Mouse (Mus musculus) fibroblast of lung, adult 2 months (primary cell): ENCODE data around the gene Olfr221.

Experiments
- DNase-seq: peaks from one replicate; pipeline ENCODE4 v3.0.0-alpha.2; 2011; ENCODE audit warnings: low read depth

The Olfr221 gene

DNA sequence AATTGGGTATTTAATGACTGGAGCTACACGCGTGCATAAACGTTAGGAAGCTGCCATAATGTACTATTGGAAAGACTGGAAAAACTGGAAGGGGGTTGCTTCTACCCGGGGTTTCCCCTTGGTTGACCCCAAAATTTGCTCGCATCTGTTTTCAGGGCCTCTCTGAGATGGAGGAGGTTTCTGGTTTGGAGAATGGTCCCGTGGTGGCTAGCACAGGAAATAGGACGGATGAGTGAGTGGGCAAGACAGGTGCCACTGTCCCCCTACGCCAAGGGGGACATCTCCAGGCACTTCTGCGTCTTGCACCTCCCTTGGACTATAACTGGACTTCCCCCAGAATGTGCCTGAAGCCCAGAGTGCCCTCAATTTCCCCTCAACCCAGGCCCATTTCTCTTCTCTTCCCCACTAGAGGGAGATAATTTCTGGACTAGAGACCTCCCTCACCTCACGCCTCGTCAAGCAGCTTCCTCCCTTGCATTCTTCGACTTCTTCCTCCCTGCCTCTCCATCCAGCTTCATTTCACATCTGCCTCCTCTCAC lies 23.1 kb downstream of the Olfr221 start:
- no peak for DNase-seq

DNA sequence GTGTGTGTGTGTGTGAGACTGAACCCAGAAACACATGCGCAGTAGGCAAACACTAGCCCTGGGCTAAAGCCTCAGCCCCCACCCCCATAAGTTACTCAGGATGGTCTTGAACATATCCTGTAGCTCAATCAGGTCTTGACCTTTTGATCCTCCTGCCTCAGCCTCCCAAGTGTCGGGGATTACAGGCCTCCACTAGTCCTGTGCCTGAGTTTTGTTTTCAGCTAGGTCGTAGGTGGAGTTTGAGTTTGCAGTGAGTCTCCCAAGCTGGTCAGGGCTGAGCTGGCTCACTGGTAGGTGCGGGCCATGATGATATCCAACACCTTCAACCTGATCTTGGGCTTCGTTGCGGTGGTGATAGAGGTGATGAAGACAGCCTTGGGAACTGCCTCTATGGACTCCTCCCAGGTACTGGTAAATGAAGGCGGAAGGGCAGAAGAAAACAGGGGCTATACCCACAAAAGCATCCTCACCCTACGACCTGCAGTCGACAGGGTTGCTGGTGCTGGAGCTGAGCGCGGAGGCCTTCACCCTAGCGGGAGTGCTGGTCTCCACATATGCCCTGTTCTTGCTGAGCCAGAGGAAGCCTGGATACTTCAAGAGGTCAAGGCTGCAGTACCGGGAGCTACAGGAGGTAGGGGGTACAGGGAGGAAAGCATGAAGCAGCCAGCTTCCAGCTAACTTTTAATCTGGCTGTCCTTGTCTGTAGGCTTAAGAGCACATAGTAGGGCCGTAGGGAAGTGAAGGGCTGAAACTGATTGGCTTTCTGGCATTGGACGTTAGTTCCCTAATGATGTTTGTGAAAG lies 23.8 kb downstream of the Olfr221 start:
- no peak for DNase-seq

- DNase-seq = no peak
Measured at GRCm38 (mm10) chr14:52017662-52018061, 24.6 kb downstream of the Olfr221 start.

GRCm38 (mm10) chr14:52016625-52017405 lies 25.4 kb downstream of the Olfr221 start:
- no peak for DNase-seq

- no peak for DNase-seq
Measured at GRCm38 (mm10) chr14:52015445-52016100, 26.7 kb downstream of the Olfr221 start, which contains the start of gene Tmem253. Gene Tmem253 (plus strand): TSS chr14:52015658.

- DNase-seq = no peak
Measured at GRCm38 (mm10) chr14:52014761-52015311, 27.4 kb downstream of the Olfr221 start.

GRCm38 (mm10) chr14:52014271-52014760 lies 27.9 kb downstream of the Olfr221 start:
- DNase-seq = no peak

GRCm38 (mm10) chr14:52013771-52014219 lies 28.5 kb downstream of the Olfr221 start:
- no peak for DNase-seq

DNA sequence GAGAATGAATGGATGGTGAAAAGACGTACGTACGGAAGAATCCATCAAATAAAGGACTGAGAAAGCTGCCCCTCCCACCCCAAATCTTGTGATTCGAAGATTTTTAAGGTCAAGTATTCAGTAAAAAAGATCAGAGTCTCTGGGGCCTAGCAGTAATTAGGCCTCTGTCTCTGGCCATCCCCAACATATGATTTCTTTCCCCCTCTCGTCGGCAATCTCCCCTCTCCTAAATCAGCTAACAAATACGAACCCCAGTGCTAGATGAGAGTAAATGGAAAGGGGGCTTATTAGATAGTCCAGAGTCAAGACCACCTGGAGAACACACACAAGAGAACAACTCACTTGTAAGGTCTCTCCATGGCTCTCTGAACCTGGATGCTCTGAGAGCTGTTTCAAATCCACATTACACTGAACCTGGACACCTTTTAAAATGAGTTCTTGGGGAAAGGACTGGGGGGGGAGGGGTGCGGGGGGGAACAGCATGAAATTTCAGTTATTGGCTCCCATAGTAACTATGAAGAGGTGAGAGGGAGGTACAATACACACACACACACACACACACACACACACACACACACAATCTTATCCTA lies 29.1 kb downstream of the Olfr221 start:
- no peak for DNase-seq

- DNase-seq = no peak
Measured at GRCm38 (mm10) chr14:52012553-52012952, 29.7 kb downstream of the Olfr221 start.

DNA sequence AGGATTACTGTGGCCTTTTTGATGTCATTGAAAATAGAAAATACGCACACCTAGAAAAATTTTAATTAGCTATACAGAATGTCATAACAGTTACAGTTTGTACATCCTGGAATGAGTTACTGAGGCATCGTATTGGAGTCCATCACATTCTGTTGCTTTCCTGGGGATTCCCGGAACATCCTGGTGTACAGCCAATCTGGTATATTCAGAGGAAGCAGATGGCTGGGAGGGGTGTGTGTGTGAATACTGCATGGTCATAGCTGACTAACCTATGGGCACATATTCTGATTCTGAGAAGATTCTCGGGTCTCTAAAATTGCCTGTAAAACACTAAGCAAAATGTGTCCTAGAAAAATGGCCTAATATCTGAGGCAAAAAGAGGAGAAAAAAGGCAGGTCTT lies 30.2 kb downstream of the Olfr221 start:
- no peak for DNase-seq

GRCm38 (mm10) chr14:52011683-52012082 lies 30.6 kb downstream of the Olfr221 start:
- no peak for DNase-seq

DNA sequence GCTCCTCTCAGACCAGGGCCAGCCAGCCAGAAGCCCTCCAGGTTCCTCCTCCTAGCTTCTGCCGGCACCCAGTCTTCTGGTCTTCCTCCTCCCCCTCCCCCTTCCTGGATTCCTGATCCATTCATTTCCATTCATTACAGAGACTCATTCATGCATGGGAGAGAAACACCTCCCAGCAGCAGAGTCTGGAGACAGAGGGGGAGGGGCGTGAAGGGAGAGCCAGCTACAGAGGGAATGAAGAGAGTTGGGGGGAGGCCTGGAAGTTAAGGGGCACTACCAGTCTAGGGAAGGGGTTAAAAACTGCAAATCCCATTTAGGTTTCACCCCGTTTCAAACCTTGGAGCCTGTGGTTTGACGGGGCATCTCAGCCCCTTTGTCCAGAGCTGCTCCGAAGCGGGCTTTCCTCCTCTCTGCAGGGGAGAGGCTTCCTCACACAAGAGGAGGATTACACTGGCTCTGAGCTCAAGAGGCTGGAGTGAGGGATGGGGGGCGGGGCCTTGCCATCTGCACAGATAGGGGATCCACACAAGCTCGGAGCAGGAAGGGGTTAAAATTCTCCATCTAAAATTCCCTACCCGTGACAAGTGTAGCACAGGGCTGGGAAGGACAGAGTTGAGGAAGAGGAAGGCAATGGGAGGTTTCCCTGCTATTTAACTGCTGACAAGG lies 31.7 kb downstream of the Olfr221 start:
- no peak for DNase-seq

DNA sequence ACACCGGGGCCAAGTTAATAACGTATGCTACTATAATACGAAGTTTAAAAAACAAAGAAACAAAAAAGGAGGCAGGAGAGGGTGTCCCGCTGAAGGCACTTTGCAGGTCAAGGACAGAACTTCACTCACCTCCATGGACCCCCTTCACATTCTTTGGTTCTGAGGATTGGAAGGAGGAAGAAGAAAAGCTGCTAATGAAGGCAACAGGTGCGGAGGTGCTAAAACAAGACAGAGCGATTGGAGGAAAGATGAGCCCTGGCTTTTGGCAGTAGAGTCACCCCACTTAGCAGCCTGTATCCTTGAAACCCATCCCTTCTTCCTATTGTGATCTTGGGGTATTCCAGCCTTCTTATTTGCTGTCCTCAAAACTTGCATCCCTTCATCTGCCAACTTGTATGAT lies 32.4 kb downstream of the Olfr221 start:
- DNase-seq = no peak

DNA sequence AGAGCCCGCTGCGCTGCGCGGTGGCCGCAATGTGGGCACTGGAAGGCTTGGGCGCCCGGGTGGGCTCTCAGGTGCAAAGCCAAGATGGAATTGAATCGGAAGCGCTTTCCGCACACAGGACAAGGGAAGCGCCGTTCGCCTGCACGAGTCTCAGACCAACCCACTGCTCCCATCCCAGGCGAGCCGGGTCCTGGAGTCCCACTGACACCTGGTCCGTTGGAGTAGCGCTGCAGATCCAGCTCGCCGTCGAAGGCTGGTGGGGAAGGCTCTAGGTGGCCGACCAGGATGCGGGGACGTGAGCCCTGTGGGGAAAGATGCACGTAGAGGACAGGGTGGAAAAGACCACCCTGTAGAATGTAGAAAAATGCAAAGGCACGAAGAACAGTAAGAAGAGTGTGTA lies 32.9 kb downstream of the Olfr221 start:
- no peak for DNase-seq

DNA sequence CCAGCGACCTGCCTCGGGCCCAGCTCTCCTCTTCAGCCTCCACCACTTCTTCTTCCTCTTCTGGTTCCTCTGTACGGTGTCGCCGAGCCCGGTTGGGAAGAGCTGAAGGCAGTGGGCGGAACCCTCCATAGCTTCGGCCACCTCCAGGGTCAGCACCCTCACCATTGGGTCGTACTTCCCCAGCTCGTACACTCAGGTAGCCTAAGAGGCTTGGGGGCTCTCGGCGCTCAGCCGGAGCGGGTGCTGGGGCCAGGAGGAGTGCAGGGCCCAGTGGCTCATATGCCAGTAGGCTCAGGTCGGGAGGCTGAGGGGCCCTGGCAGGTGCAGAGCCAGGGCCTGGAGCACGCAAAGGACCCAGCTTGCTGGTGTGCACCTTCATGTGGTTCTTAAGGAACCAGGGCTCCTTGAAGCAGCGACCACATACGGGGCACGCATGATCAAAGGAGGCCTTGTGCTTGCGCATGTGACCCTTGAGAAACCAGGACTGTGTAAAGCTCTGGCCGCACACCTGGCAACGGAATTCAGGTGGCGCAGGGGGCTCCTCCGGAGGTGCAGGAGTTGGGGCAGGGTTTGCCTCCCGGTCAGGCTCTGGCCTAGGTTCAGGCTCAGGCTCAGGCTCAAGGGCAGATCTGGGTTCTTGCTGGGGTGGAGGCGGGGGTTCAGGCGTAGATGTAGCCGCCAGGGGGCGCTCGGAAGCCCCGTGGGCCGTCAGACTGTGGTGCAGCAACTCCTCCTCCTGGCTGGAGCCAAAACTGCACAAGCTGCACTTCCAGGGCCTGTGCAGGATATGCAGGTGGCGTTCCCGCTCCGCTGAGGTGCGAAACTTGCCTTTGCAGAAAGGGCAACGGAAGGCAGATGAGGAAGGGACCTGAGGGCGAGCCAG lies 33.7 kb downstream of the Olfr221 start:
- DNase-seq = peak; percentile 63

DNA sequence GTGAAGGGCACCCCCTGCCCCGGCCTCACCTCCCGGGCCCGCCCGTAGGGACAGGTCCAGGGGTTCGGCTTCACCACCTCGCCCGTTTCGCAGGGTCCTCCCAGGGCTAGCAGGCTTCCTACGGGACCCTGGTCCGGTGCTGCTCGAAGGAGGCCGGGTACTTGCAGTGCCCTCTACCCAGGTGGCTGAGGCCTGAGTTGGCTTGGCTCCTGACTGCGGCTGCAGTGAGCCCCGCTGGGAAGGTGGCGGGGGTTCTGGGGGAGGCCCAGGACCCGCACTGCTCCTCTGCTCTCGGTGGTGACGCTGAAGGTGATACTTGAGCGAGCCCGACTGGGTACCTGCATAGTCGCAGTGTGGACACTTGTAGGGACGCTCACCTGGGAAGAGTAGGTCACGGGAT lies 35.5 kb downstream of the Olfr221 start:
- DNase-seq = no peak

GRCm38 (mm10) chr14:52006241-52006640 lies 36.0 kb downstream of the Olfr221 start:
- no peak for DNase-seq

GRCm38 (mm10) chr14:52005616-52006015 lies 36.6 kb downstream of the Olfr221 start:
- no peak for DNase-seq

DNA sequence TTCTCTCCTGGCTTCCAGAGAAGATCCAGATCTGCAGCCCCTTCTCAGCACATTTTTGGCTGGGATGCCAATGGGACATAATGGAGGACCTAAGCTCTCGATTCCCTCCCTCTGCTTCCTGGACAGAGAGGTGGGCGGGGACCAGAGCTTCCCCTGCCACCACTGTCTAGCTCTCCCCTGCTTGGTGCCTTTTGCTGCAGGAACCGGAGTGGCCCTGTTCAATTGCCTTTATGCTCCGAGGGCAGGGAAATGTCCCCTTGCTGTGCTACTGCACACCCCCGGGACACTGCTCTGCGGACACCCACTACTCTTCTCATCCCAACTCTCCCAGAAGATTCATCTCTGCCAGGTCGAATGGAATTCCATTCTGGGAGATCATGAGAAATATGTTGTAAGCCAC lies 37.1 kb downstream of the Olfr221 start:
- no peak for DNase-seq
